Mouse (Mus musculus) adrenal gland, adult 18-20 months (tissue): ENCODE data around the gene Actr8. TPM values are rescaled to one million over a fixed set of nuclear protein-coding genes. Genes with fewer than 3 reads are reported as not detected.

Experiments
- DNase-seq, 2 experiments: peaks; one replicate each; pipeline ENCODE4 v3.0.0; 2021 to 2022; ENCODE audit warnings: low spot score in 2 of 2
- total RNA-seq, 2 experiments: library from RNA; stranded (reverse); gene quantifications; 1 replicate in 1 of 2; 2 replicates in 1 of 2; pipeline ENCODE4 v1.2.3; 2021

The Actr8 gene
- total RNA-seq, 2 experiments from 2014 or later: 48.4 to 56.0 TPM

- no peak for DNase-seq
These were observed 16.8 kb downstream of the Actr8 start for GRCm38 (mm10) chr14:29994976-29995375.

DNA sequence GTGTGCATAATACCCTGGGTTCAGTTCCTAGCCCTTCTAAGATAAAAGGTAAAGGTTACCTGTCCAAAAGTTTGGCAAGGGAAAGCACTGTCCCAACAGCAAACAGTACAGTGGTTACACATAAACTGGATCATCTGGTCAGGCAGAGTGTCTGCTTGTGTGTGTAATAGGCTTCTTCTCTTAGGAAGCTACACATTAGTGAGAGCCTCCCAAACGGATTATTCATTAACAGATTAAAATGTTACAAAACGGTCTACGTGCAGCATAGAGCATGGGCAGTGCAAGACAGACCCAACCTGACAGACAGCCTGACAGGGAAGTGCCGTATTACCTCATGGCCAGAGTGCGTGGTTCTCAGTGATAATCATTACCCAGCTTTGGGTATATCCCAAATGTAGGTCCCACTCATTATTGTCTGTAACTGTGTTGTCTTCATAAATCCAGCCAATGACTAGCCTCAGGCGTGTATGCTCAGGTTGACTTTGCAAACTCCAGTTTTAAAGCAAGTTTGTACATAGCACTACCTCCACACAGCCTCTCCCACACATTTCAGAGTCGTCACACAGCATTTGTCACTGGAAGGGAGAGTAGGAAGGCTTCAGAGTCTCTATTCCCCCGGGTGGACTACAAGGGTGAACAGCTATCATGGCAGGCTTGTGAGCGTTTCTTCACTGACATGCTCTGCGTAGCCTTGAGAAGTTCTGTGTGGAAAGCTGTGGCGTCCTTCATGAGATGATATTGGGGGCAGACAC, 18.0 kb downstream of the Actr8 start:
- no peak for DNase-seq

DNA sequence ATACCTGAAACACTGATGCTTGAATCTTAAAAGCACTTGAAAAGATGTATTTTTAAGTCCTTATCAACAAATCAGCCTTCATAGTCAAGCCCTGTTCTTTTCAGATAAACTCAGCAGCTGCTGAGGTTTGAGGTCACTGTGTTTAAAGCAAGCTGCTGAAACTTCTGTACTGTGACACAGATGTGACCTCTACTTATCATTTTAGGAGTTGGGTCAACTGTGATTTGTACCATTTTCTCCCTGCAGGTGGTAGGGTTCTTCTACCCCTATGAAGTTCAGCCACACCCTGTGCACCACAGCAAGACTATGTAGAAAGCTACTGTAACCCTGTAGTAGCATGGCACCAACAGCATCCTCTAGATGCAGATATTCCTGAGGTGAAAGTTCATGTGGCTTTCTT, 19.2 kb downstream of the Actr8 start:
- no peak for DNase-seq

DNA sequence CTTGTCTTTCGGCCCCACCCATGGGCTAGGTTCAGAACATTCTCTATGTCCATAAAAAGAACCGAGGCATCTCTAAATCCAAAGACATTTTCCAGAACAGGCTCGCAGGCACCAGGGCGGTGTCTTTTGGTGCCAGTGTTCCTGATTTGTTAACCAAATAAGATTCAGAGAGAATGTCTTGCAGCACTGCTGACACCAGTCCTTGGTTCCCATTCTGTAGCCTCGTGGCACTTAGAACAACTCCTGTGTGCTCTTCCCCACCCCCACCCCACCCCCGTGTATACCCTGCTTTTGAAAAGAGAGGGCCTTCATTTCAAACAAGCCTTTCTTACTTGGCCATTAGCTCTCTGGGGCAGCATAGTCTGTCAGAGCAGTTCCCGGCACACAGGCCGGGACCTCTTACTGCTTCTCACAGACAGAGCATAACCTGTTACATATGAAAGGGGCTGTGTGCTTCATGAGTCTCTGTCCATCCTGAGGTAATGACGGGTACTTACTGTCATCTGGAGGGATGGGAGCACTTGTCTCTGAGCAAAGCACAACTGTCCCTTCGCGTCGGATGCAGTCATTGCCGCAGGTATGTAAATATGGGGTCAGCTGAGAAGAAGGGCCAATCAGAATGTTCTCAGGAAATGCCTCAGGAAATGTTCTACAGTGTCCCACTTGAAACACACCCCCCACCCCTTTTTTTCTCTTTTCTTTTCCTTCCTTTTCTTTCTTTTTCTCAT, 20.8 kb downstream of the Actr8 start:
- no peak for DNase-seq

DNA sequence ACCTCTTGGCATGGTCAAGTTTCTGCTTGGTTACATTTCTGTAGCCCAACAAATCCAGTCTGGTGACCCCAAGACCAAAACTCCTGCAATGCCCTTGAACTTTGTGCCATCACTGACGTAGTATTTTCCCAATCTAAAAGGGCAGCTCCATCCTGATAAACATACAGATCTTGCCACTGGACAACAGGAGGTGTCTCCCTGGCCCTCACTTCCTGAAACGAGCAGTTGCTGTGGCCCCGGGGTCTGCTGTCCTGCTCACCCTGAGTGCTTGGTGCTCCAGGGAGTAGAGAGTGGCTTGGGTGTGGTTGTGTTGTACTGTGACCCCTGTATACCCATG, 21.3 kb downstream of the Actr8 start:
- no peak for DNase-seq

DNA sequence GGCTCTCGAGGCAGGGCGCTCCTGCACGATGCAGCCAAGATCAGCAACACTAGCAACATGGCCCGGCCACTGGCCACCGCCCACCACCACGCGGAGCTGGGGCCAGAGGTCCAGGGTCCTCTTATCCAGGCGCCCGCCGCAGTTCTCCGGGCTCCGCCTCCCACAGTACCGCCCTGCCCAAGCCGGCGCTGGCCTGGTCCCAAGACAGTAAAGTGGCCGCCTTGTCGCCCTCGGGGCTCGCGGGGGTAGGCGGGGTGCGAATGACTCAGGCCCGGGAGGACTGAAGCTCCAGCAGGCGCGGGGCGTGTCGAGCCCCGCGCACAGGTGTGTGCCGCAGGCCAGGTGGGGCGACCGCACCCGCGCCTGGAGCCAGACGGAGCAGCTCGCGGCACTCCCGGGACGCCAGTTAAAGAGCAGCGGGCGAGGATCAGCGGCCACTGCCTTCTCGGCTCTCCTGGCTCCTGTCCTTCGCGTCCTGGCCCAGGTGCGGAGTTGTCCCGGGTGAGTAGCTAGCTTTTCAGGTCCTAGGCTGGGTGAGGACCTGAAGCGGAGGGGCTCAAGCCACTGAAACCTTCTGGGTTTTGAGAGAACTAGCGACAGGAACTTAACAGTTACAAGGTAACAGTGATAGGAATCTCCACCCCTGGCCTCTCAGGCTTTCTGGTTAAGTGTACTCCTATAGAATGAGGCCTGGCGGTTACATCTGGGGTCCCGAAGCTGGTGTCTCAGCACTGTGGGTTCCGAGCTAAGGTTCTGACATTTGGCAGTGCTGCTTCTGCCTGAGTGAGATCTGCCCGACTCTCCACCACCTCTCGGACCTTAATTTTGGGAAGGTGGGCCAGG, 30.8 kb downstream of the Actr8 start, which contains the start of the genes Il17rb and Chdh:
Gene Il17rb, minus strand, starts transcription at position 164 of the 843 bp plus-strand sequence.
Gene Chdh, plus strand, starts transcription at position 291 of the 843 bp plus-strand sequence.
- peak; percentile 51 to 58 for DNase-seq

DNA sequence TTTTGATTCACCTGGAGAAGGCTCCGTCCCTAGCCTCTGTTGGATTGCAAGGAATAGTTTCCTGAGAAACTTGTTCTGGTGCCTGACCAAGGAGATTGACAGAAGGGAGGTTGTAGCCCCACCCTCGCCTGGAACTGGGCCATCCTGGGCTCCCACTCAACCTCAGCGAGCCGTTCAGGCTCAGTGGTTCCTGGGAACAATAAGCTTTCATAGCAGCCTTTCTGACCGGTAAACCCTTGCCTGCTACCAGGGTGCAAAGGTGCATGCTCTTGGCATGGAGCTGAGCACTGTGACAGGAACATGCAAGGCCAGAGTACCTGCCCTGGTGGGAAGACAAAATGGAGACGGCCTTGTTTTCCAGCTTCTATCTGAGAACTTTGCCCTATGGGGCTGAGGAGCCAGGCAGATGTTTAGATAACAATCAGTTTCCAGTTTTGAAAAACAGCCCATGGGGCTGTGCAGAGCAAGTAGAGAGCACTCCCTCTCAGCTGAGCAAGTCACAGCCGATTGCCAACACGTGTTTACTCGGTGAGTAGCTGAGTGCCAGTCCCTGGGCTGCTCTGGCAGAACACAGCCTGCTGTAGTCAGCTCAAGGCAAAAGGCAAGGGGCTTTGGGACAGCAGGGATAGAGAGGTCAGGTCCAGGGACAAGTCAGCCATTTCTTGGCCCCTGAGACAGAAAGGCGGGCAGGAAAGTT, 31.9 kb downstream of the Actr8 start:
- DNase-seq: peak in 1 of 2 experiments; percentile 35

GRCm38 (mm10) chr14:30011886-30012560, 33.9 kb downstream of the Actr8 start:
- no peak for DNase-seq

GRCm38 (mm10) chr14:30014487-30014886, 36.4 kb downstream of the Actr8 start:
- no peak for DNase-seq

- no peak for DNase-seq
These were observed 36.9 kb downstream of the Actr8 start for GRCm38 (mm10) chr14:30015008-30015407.

GRCm38 (mm10) chr14:30016666-30017065, 38.5 kb downstream of the Actr8 start:
- DNase-seq: no peak

- DNase-seq: no peak
These were observed 39.8 kb downstream of the Actr8 start for GRCm38 (mm10) chr14:30017794-30018462.

- no peak for DNase-seq
These were observed 40.3 kb downstream of the Actr8 start for GRCm38 (mm10) chr14:30018463-30018801.

GRCm38 (mm10) chr14:30018846-30019245, 40.7 kb downstream of the Actr8 start:
- no peak for DNase-seq

DNA sequence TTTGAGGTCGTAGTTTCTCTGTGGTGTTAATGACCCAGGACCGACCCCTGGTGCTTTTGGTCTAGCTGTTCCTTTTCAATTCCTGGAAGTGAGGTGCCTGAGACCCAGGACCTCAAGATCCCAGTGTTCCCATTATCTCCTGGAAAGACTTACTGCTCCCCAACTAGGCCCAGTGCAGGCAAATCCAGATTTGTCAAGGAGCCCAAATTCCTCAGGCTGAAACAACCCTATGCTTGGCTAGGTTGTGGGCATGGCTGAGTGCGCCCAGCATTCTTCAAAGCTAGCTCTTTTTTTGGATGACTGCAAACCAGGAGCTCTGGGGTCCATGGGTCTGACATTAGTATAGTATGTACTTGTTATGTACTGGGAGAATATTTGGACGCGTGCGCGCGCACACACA, 41.2 kb downstream of the Actr8 start:
- no peak for DNase-seq

GRCm38 (mm10) chr14:30019792-30020575, 41.8 kb downstream of the Actr8 start:
- no peak for DNase-seq

DNA sequence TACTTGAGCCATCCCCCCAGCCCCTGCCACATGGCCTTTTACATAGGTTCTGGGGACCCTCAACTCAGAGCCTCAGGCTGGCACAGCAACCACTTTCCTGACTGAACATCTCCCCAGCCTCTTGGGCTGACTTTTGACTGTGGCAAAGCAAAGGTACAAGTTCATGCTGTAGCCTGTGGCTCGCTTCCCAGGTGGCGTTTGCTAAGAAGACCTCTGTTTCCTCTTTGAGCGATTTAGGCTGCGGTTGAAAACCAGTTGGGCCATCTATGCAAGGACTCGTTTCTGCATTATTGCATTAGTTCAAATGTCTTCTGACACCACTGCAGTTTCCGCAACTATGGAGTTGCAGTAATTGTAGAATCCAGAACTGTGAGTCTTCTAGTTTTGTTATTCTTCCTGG, 44.3 kb downstream of the Actr8 start:
- no peak for DNase-seq

GRCm38 (mm10) chr14:30024387-30024786, 46.2 kb downstream of the Actr8 start:
- no peak for DNase-seq

GRCm38 (mm10) chr14:30027378-30027777, 49.2 kb downstream of the Actr8 start:
- peak in 1 of 2 experiments; percentile 41 for DNase-seq
